Mouse (Mus musculus) testis, adult 2 months (tissue): ENCODE results near the gene Cox8c.

ENCODE experiments used
- CTCF ChIP-seq: fragments of 200-500 bp; IDR thresholded peaks from 2 replicates; pipeline ENCODE4 v1.5.1; 2012; ENCODE audit warnings: low read depth, mild to moderate bottlenecking, inconsistent platforms, low read length, moderate library complexity; ENCODE audit not compliant: control insufficient read depth, insufficient read depth, insufficient replicate concordance
- POLR2A ChIP-seq: fragments of 200-500 bp; IDR thresholded peaks from 2 replicates; pipeline ENCODE4 v1.6.1; 2012; ENCODE audit warnings: low read depth, mild to moderate bottlenecking, inconsistent platforms, low read length, moderate library complexity; ENCODE audit not compliant: control insufficient read depth

DNA sequence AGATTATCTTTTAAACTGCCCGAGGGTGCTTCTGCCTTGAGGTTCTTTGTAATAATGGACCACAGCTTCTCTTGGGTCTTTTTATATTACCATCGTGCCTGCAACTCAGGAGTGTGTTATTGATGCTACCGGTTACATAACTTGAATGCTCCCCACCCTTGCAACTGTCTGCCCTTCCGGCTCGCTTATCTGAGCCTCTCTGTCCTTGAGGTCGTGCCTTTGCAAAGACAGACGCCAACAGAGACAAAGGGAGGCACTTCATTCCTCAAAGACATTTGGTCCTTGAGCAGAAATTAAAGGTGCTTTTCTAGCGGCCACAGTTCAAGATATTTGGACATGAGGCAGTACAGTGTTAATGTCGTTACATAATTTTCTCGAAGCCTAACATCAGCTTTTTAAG, 11.8 kb upstream of the Cox8c start:
- TF ChIP-seq POLR2A = no peak
- no peak for TF ChIP-seq CTCF
